Mouse (Mus musculus) megakaryocyte, embryonic 14.5 days (primary cell): ENCODE data around the gene Acox3.

ENCODE experiments used
- FLI1 ChIP-seq: IDR thresholded peaks from 2 replicates; pipeline ENCODE4 v1.6.1; 2012; ENCODE audit warnings: low read length, inconsistent platforms, mixed read lengths
- GATA1 ChIP-seq: IDR thresholded peaks from 3 replicates; pipeline ENCODE4 v1.6.1; 2012; ENCODE audit warnings: mixed read lengths, low read length, inconsistent platforms, borderline replicate concordance

DNA sequence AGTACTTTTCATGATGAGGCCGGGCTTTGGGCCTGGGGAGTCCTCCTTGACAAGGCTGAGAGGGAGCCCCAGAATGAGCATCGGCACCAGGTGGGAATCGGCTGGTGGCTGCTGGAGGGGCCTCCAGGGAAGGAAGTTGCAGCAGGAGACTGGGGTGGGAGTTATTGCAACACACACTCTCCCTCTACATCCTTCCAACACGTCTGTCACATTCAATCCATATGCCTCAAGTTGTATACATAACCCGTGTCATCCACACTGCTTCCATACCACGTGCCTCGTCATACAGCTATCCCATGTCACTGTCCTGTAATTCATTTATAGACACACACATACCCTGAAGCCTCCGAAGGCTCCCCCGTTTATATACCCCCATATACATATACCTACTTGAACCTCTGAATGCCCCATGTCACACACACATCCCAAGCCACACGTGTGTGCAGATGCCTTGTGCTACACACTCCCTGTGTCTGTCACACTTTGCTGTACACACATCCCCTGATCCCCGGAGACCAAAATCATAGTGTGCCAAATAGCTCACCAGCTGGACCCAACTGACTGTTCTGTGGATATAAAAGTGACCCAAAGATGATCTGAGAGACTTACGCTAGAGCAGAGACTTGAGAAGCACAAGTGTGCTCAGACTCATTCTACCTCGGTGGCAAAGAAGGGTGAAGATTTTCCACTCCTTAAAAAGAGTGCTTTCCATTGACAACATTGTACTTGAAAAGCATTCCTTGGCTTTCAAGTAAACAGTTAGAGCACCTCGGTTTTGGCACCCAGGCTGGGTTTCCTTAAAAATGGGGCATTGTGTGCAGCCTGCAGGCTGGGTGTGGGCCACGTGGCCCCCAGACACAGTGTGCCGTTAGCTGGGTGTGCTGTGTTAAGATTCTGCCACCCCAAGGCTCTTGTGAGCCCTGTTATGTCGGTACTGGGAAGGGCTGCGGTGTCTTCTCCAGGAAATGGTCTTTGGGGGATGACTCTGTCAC, 13.6 kb downstream of the Acox3 start:
- TF ChIP-seq GATA1 (no peak), FLI1 (no peak)
